8 mouse cellular contexts compared by ENCODE assay signal in genomic region chr17:83954291-83955057, GRCm38 (mm10).
DNase-seq lines count a peak whose midpoint lies in the region; ATAC-seq and TF ChIP-seq lines count a peak whose summit lies in the region.

No protein-coding gene starts in this region.

- peak; percentile 74 for DNase-seq in MEL (ENCODE audit: low read depth, low spot score)
- peak; percentile 88 for DNase-seq in embryo, embryonic 11 days
- DNase-seq in gastrocnemius, postnatal 25 days, result peak; percentile 78
- peak; percentile 56 for DNase-seq in hindbrain, postnatal 0 days (ENCODE audit: low spot score)
- peak; percentile 66 to 78 for DNase-seq in left cerebral cortex, postnatal 14 days (ENCODE audit: low spot score in 2 of 2)
- peak; percentile 87 for DNase-seq in midbrain, embryonic 10.5 days (ENCODE audit: low spot score)
- DNase-seq in cerebellum, adult 9-10 months, result no peak

- no peak for TF ChIP-seq CTCF in MEL (IDR thresholded peaks at IDR 0.05 in 2 of 3, conservative IDR thresholded peaks at IDR 0.05 in 1 of 3; ENCODE audit: control insufficient read depth in 1 of 3, insufficient read depth in 1 of 3, low read depth in 2 of 3, low read length in 3 of 3, poor library complexity in 1 of 3, severe bottlenecking in 1 of 3)
- no peak for TF ChIP-seq CTCF in hindbrain, postnatal 0 days (IDR thresholded peaks at IDR 0.05; ENCODE audit: low read depth)

- no peak overlapping the region for H3K4me3 ChIP-seq in MEL (ENCODE audit: control insufficient read depth in 1 of 2, insufficient read depth in 1 of 2, low read depth in 2 of 2, low read length in 2 of 2)
- H3K4me3 ChIP-seq in hindbrain, postnatal 0 days (ENCODE audit: low read length), result no peak overlapping the region
- H3K4me3 ChIP-seq in midbrain, embryonic 10.5 days, result no peak overlapping the region; the same call in 1 of the 2 replicates
- no peak overlapping the region for H3K4me3 ChIP-seq in stomach, embryonic 16.5 days (replicated peaks; ENCODE audit: low read length)

- no peak; a peak in 1 of 4 replicates for TF ChIP-seq EP300 in MEL (IDR thresholded peaks at IDR 0.05; ENCODE audit: low read depth in 1 of 2, low read length in 2 of 2)

- intact Hi-C loops in left cerebral cortex, postnatal 14 days (cut with DNase I), result no loop called here

- no peak overlapping the region for H3K4me2 ChIP-seq in hindbrain, postnatal 0 days (ENCODE audit: low read depth, low read length)
- H3K4me2 ChIP-seq in stomach, embryonic 16.5 days (ENCODE audit: low read depth, low read length), result no peak overlapping the region

- peak overlapping the region; percentile 31; the same call in 1 of the 2 replicates for H3K9ac ChIP-seq in MEL (ENCODE audit: control insufficient read depth, low read depth, low read length, poor library complexity, severe bottlenecking)
- 0 out of 2 replicates have a peak overlapping the region, but pooled peaks have one; percentile 9 for H3K9ac ChIP-seq in hindbrain, postnatal 0 days (replicated peaks; ENCODE audit: low read length)
- peak overlapping the region; percentile 60 for H3K9ac ChIP-seq in stomach, embryonic 16.5 days (ENCODE audit: low read length)

- WGBS in hindbrain, postnatal 0 days, result 16% methylated on average over 16 of the region's 16 CpGs
- WGBS in midbrain, embryonic 10.5 days, result 5% methylated on average over 16 of the region's 16 CpGs
- 17% methylated on average over 16 of the region's 16 CpGs for WGBS in stomach, embryonic 16.5 days

- ATAC-seq in hindbrain, postnatal 0 days, result peak; percentile 70
- ATAC-seq in stomach, embryonic 16.5 days (ENCODE audit: insufficient read depth, low FRiP score), result peak; percentile 54

- H3K4me1 ChIP-seq in MEL (ENCODE audit: control insufficient read depth in 1 of 2, insufficient read depth in 2 of 2, low read length in 2 of 2), result peaks cover 22 to 43% of the 10 kb centered on the region in 2 experiments
- peaks cover 17% of the 10 kb centered on the region; the same call in 1 of the 2 replicates for H3K4me1 ChIP-seq in hindbrain, postnatal 0 days (ENCODE audit: insufficient read depth, low read length)
- H3K4me1 ChIP-seq in midbrain, embryonic 10.5 days, result peaks cover 82% of the 10 kb centered on the region
- peaks cover 58% of the 10 kb centered on the region for H3K4me1 ChIP-seq in stomach, embryonic 16.5 days (ENCODE audit: control insufficient read depth, insufficient read depth, low read length)

- no peaks in the 10 kb centered on the region for H3K27me3 ChIP-seq in MEL (ENCODE audit: control insufficient read depth in 1 of 2, insufficient read depth in 2 of 2, low read length in 2 of 2)
- H3K27me3 ChIP-seq in hindbrain, postnatal 0 days (ENCODE audit: insufficient read depth, low read length), result no peaks in the 10 kb centered on the region
- H3K27me3 ChIP-seq in midbrain, embryonic 10.5 days (ENCODE audit: low read depth, poor library complexity, severe bottlenecking), result peaks cover 6% of the 10 kb centered on the region
- H3K27me3 ChIP-seq in stomach, embryonic 16.5 days (ENCODE audit: control insufficient read depth, insufficient read depth, low read length), result no peaks in the 10 kb centered on the region

- 0 out of 2 replicates have a peak, but pooled peaks cover 2% of the 10 kb centered on the region for H3K79me2 ChIP-seq in MEL (ENCODE audit: control insufficient read depth, insufficient read depth, low read length, poor library complexity)

- no peaks in the 10 kb centered on the region for H3K9me3 ChIP-seq in MEL (replicated peaks; ENCODE audit: insufficient read depth, low read length)
- no peaks in the 10 kb centered on the region for H3K9me3 ChIP-seq in hindbrain, postnatal 0 days (ENCODE audit: low read length)
- H3K9me3 ChIP-seq in midbrain, embryonic 10.5 days (replicated peaks), result no peaks in the 10 kb centered on the region
- H3K9me3 ChIP-seq in stomach, embryonic 16.5 days (replicated peaks; ENCODE audit: control insufficient read depth, low read length), result no peaks in the 10 kb centered on the region

- no peak for TF ChIP-seq RAD21 in MEL (IDR thresholded peaks at IDR 0.05; ENCODE audit: low read depth, low read length)

- H3K27ac ChIP-seq in MEL (ENCODE audit: control insufficient read depth, low read depth, low read length), result peak overlapping the region; percentile 64
- H3K27ac ChIP-seq in hindbrain, postnatal 0 days, result peak overlapping the region; percentile 84
- peak overlapping the region; percentile 93 for H3K27ac ChIP-seq in midbrain, embryonic 10.5 days (replicated peaks)
- peak overlapping the region; percentile 94 for H3K27ac ChIP-seq in stomach, embryonic 16.5 days (ENCODE audit: low read length)

- TF ChIP-seq POLR2A in MEL (IDR thresholded peaks at IDR 0.05; ENCODE audit: control insufficient read depth in 1 of 2, insufficient read depth in 1 of 2, low read depth in 1 of 2, low read length in 2 of 2, poor library complexity in 1 of 2), result no peak

- peaks cover 0 to 30% of the 10 kb centered on the region in 2 experiments; a peak in 2 of 4 replicates for H3K36me3 ChIP-seq in MEL (ENCODE audit: control insufficient read depth in 1 of 2, insufficient read depth in 2 of 2, low read length in 2 of 2)
- no peaks in the 10 kb centered on the region for H3K36me3 ChIP-seq in hindbrain, postnatal 0 days (ENCODE audit: insufficient read depth, low read length)
- H3K36me3 ChIP-seq in midbrain, embryonic 10.5 days, result no peaks in the 10 kb centered on the region
- no peaks in the 10 kb centered on the region for H3K36me3 ChIP-seq in stomach, embryonic 16.5 days (ENCODE audit: control insufficient read depth, insufficient read depth, low read length)

TF ChIP-seq in MEL, 35 proteins besides CTCF, POLR2A, EP300 and RAD21:
- TF ChIP-seq JUND (IDR thresholded peaks at IDR 0.05; ENCODE audit: low read depth, low read length), result no peak
- TF ChIP-seq UBTF (IDR thresholded peaks at IDR 0.05; ENCODE audit: borderline replicate concordance, insufficient read depth, low read depth, low read length), result 0 out of 2 replicates have a peak, but pooled peaks have one; percentile 41
- TF ChIP-seq MYC (IDR thresholded peaks at IDR 0.05; ENCODE audit: low read depth, low read length), result no peak
- no peak for TF ChIP-seq GABPA (IDR thresholded peaks at IDR 0.05; ENCODE audit: low read depth, low read length)
- TF ChIP-seq TBP (IDR thresholded peaks at IDR 0.05; ENCODE audit: low read depth, low read length), result peak; percentile 51; the same call in 1 of the 2 replicates
- TF ChIP-seq USF1 (IDR thresholded peaks at IDR 0.05; ENCODE audit: low read depth, low read length), result no peak
- 0 out of 2 replicates have a peak, but pooled peaks have one; percentile 8 for TF ChIP-seq SMC3 (IDR thresholded peaks at IDR 0.05; ENCODE audit: low read depth, low read length)
- TF ChIP-seq MAX (IDR thresholded peaks at IDR 0.05; ENCODE audit: low read length), result peak; percentile 3; the same call in 1 of the 2 replicates

Comparison
In these comparisons a context has a peak if more than half of its experiments do, and no peak if none do; other contexts are left out.
1. H3K9ac ChIP-seq: peak in every context shown above with its lines; median percentile 60 in stomach, embryonic 16.5 days; 31 in MEL; 9 in hindbrain, postnatal 0 days.